Mouse (Mus musculus) heart, embryonic 12.5 days (tissue): ENCODE measurements around the gene Zfp541. TPM values are rescaled to one million over a fixed set of nuclear protein-coding genes. Genes with fewer than 3 reads are reported as not detected.
A peak's percentile ranks its signal among the peaks of the same experiment; 100 is the strongest.

ENCODE experiments used
- ATAC-seq: fragments of 200-750 bp; cut with Nextera tagmentation; 2 replicates; pipeline ENCODE4 v1.8.0; 2017; ENCODE audit warnings: moderate TSS enrichment, moderate library complexity; ENCODE audit not compliant: insufficient number of reproducible peaks, low FRiP score
- H3K27ac ChIP-seq: fragments of 300-500 bp; sonication (generic); 2 replicates; pipeline ENCODE4 v1.5.1; 2016; ENCODE audit warnings: mild to moderate bottlenecking, moderate library complexity; ENCODE audit not compliant: poor library complexity, severe bottlenecking
- H3K27me3 ChIP-seq: fragments of 300-500 bp; sonication (generic); replicated peaks from 2 replicates; pipeline ENCODE4 v1.6.1; 2016; ENCODE audit warnings: mild to moderate bottlenecking, moderate library complexity
- H3K36me3 ChIP-seq: fragments of 300-500 bp; sonication (generic); 2 replicates; pipeline ENCODE4 v1.6.1; 2016; ENCODE audit warnings: mild to moderate bottlenecking, moderate library complexity
- H3K4me1 ChIP-seq: fragments of 300-500 bp; sonication (generic); replicated peaks from 2 replicates; pipeline ENCODE4 v1.6.1; 2016; ENCODE audit warnings: mild to moderate bottlenecking
- H3K4me2 ChIP-seq: fragments of 300-500 bp; sonication (generic); 2 replicates; pipeline ENCODE4 v1.6.1; 2016; ENCODE audit warnings: mild to moderate bottlenecking, moderate library complexity
- H3K4me3 ChIP-seq: fragments of 300-500 bp; sonication (generic); 2 replicates; pipeline ENCODE4 v1.5.1; 2016; ENCODE audit warnings: mild to moderate bottlenecking
- H3K9ac ChIP-seq: fragments of 300-500 bp; sonication (generic); 2 replicates; pipeline ENCODE4 v1.6.1; 2016; ENCODE audit warnings: mild to moderate bottlenecking, moderate library complexity
- H3K9me3 ChIP-seq: fragments of 300-500 bp; sonication (generic); replicated peaks from 2 replicates; pipeline ENCODE4 v1.6.1; 2016; ENCODE audit warnings: mild to moderate bottlenecking, moderate library complexity
- WGBS: fragments of 180-500 bp; shearing (Covaris S2); methylation state at CpG from one replicate; pipeline ENCODE4 v1.1.7; 2016; 5-methylcytosine and 5-hydroxymethylcytosine counted together
- polyA plus RNA-seq: library from polyadenylated mRNA; unstranded; fragments of >200 nt; fragmentation: Nextera tagmentation; extraction: Ambion mirVana; gene quantifications from 2 replicates; pipeline ENCODE4 v1.2.1, GENCODE M21; 2016

Gene Zfp541
- polyA plus RNA-seq, 1 experiment from 2014 or later = 0.05 TPM

GRCm38 (mm10) chr7:16111284-16112090 is 49.9 kb downstream of the Zfp541 start:
- no peak for ATAC-seq
- no peak overlapping the region for H3K9ac ChIP-seq
- H3K4me3 ChIP-seq = no peak overlapping the region
- no peak overlapping the region for H3K4me2 ChIP-seq
- H3K9me3 ChIP-seq = no peaks in the 10 kb centered on the region
- peaks cover 97% of the 10 kb centered on the region for H3K36me3 ChIP-seq
- no peaks in the 10 kb centered on the region for H3K4me1 ChIP-seq
- no peaks in the 10 kb centered on the region for H3K27me3 ChIP-seq
- 86% methylated on average over 7 of the region's 7 CpGs for WGBS
- no peak overlapping the region for H3K27ac ChIP-seq

GRCm38 (mm10) chr7:16116418-16116817 is 54.8 kb downstream of the Zfp541 start:
- H3K27me3 ChIP-seq = no peaks in the 10 kb centered on the region
- H3K4me1 ChIP-seq = peaks cover 10% of the 10 kb centered on the region
- 93% methylated on average over 7 of the region's 7 CpGs for WGBS
- no peak overlapping the region for H3K4me2 ChIP-seq
- H3K9me3 ChIP-seq = no peaks in the 10 kb centered on the region
- no peak overlapping the region for H3K27ac ChIP-seq
- H3K9ac ChIP-seq = no peak overlapping the region
- no peak overlapping the region for H3K4me3 ChIP-seq
- peaks cover 66% of the 10 kb centered on the region for H3K36me3 ChIP-seq
- ATAC-seq = no peak

- ATAC-seq = no peak
- no peak overlapping the region for H3K4me3 ChIP-seq
- 90% methylated on average over 3 of the region's 3 CpGs for WGBS
- peaks cover 59% of the 10 kb centered on the region for H3K36me3 ChIP-seq
- H3K4me2 ChIP-seq = no peak overlapping the region
- H3K27ac ChIP-seq = no peak overlapping the region
- H3K4me1 ChIP-seq = peaks cover 10% of the 10 kb centered on the region
- no peak overlapping the region for H3K9ac ChIP-seq
- H3K9me3 ChIP-seq = no peaks in the 10 kb centered on the region
- no peaks in the 10 kb centered on the region for H3K27me3 ChIP-seq
Observed at GRCm38 (mm10) chr7:16117100-16117499, 55.5 kb downstream of the Zfp541 start.

- ATAC-seq = peak; percentile 87
- Histone ChIP-seq H3K27me3 (no peaks in the 10 kb centered on the region), H3K4me1 (peaks cover 10% of the 10 kb centered on the region), H3K4me2 (peak within 1 kb of the TSS; percentile 65), H3K9me3 (no peaks in the 10 kb centered on the region), H3K36me3 (peaks cover 38% of the 10 kb centered on the region), H3K9ac (peak within 1 kb of the TSS; percentile 76), H3K4me3 (peak within 1 kb of the TSS; percentile 68), H3K27ac (peak within 1 kb of the TSS; percentile 88)
- 1% methylated on average over 33 of the region's 33 CpGs for WGBS
Observed at GRCm38 (mm10) chr7:16119569-16120261, 58.1 kb downstream of the Zfp541 start, which contains the start of gene Kptn. Gene Kptn (plus strand): TSS chr7:16119895.

GRCm38 (mm10) chr7:16120262-16120600 is 58.6 kb downstream of the Zfp541 start:
- Histone ChIP-seq H3K9me3 (no peaks in the 10 kb centered on the region), H3K4me2 (peak overlapping the region; percentile 65), H3K4me3 (peak overlapping the region; percentile 68), H3K27ac (no peak overlapping the region), H3K9ac (peak overlapping the region; percentile 76), H3K36me3 (peaks cover 36% of the 10 kb centered on the region), H3K4me1 (peaks cover 10% of the 10 kb centered on the region), H3K27me3 (no peaks in the 10 kb centered on the region)
- 35% methylated on average over 9 of the region's 9 CpGs for WGBS
- no peak; the same call in 1 of the 2 replicates for ATAC-seq

- Histone ChIP-seq H3K27ac (no peak overlapping the region), H3K4me2 (no peak overlapping the region), H3K4me3 (no peak overlapping the region), H3K36me3 (peaks cover 27% of the 10 kb centered on the region), H3K27me3 (peaks cover 1% of the 10 kb centered on the region), H3K4me1 (peaks cover 25% of the 10 kb centered on the region), H3K9ac (no peak overlapping the region), H3K9me3 (no peaks in the 10 kb centered on the region)
- no peak for ATAC-seq
- WGBS = 74% methylated on average over 9 of the region's 9 CpGs
Observed at GRCm38 (mm10) chr7:16125829-16126228, 64.2 kb downstream of the Zfp541 start.

- Histone ChIP-seq H3K4me2 (0 out of 2 replicates have a peak overlapping the region, but pooled peaks have one; percentile 86), H3K9me3 (no peaks in the 10 kb centered on the region), H3K9ac (no peak overlapping the region), H3K4me1 (peaks cover 36% of the 10 kb centered on the region), H3K36me3 (peaks cover 27% of the 10 kb centered on the region), H3K27me3 (peaks cover 25% of the 10 kb centered on the region), H3K27ac (no peak overlapping the region), H3K4me3 (no peak overlapping the region)
- no peak for ATAC-seq
- WGBS = 77% methylated on average over 6 of the region's 6 CpGs
Observed at GRCm38 (mm10) chr7:16128344-16128743, 66.7 kb downstream of the Zfp541 start.

GRCm38 (mm10) chr7:16128899-16129298 is 67.3 kb downstream of the Zfp541 start:
- peaks cover 27% of the 10 kb centered on the region for H3K36me3 ChIP-seq
- H3K9ac ChIP-seq = no peak overlapping the region
- H3K4me3 ChIP-seq = peak overlapping the region; percentile 59
- H3K27me3 ChIP-seq = peaks cover 25% of the 10 kb centered on the region
- peak overlapping the region; percentile 86 for H3K4me2 ChIP-seq
- H3K9me3 ChIP-seq = no peaks in the 10 kb centered on the region
- WGBS = 56% methylated on average over 5 of the region's 5 CpGs
- H3K27ac ChIP-seq = peak overlapping the region; percentile 87
- no peak for ATAC-seq
- peaks cover 36% of the 10 kb centered on the region for H3K4me1 ChIP-seq

GRCm38 (mm10) chr7:16129421-16129845 is 67.8 kb downstream of the Zfp541 start, which contains the start of gene Slc8a2:
Gene Slc8a2 (plus strand): TSS chr7:16129826.
- Histone ChIP-seq H3K9me3 (no peaks in the 10 kb centered on the region), H3K4me1 (peaks cover 36% of the 10 kb centered on the region), H3K27me3 (peaks cover 28% of the 10 kb centered on the region), H3K9ac (peak within 1 kb of the TSS; percentile 74), H3K4me3 (peak within 1 kb of the TSS; percentile 59), H3K36me3 (peaks cover 26% of the 10 kb centered on the region), H3K4me2 (peak within 1 kb of the TSS; percentile 86), H3K27ac (peak within 1 kb of the TSS; percentile 87)
- peak; percentile 83 for ATAC-seq
- WGBS = 2% methylated on average over 12 of the region's 12 CpGs

- H3K36me3 ChIP-seq = peaks cover 22% of the 10 kb centered on the region
- peak overlapping the region; percentile 59 for H3K4me3 ChIP-seq
- H3K9me3 ChIP-seq = no peaks in the 10 kb centered on the region
- peak overlapping the region; percentile 87 for H3K27ac ChIP-seq
- ATAC-seq = peak; percentile 76
- H3K4me1 ChIP-seq = peaks cover 36% of the 10 kb centered on the region
- H3K27me3 ChIP-seq = peaks cover 29% of the 10 kb centered on the region
- WGBS = 2% methylated on average over 35 of the region's 38 CpGs
- peak overlapping the region; percentile 74 for H3K9ac ChIP-seq
- H3K4me2 ChIP-seq = peak overlapping the region; percentile 86
Observed at GRCm38 (mm10) chr7:16129846-16130691, 68.5 kb downstream of the Zfp541 start.
